Mouse (Mus musculus): Measurements from ENCODE around the gene Hibadh. TPM values are rescaled to one million over a fixed set of nuclear protein-coding genes. Genes with fewer than 3 reads are reported as not detected.

Hibadh gene
- polyA plus RNA-seq, 1 experiment from 2014 or later = 69.5 TPM

DNA sequence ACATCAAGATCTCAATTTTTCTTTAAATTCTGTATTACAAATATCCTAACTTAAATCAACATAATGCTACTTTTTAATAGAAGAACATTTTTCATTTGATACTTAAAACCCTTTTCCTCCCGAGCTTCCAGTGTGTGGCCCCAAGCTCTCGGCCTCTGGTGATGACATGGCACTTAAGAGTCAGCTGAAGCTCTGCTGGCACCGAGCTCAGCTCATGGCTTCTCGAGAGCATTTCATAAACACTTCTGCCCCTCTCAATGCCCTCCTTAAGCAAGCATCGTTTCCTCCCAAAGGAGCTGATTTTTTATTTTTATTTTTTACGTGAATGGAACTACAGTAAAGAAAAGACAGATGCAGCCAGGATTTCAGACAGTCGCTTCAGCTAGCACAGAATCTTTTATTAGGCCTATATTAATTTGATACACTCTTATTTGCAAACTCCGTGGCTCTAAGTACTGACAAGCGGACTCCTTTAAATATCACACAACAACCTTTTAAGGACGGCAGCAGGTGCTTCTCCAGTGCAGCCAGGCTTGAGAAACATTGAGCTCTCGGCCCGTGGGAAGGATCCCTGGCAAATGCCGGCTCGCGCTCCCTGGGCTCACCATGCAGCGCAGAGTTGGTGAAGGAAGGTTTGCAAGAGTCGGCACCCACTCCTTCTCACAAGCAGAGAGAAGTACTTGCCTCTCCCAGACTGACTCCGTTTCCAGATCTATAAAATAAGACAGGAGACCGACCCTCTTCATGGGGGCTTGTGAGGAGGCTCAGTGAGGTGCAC, 108.6 kb downstream of the Hibadh start:
- Histone ChIP-seq H3K36me3 (ENCODE audit: control insufficient read depth, insufficient read depth, low read length) (no peaks in the 10 kb centered on the region), H3K9me3 (ENCODE audit: control insufficient read depth, low read length) (peaks cover under 1% of the 10 kb centered on the region; the same call in 1 of the 2 replicates), H3K4me1 (ENCODE audit: control insufficient read depth, insufficient read depth, low read length) (no peaks in the 10 kb centered on the region), H3K27ac (ENCODE audit: low read depth, low read length) (no peak overlapping the region), H3K4me3 (ENCODE audit: low read length) (no peak overlapping the region), H3K27me3 (ENCODE audit: control insufficient read depth, insufficient read depth, low read length) (no peaks in the 10 kb centered on the region), H3K4me2 (replicated peaks; ENCODE audit: low read depth, low read length) (no peak overlapping the region), H3K9ac (ENCODE audit: low read depth, low read length) (no peak overlapping the region)
- 80% methylated on average over 19 of the region's 19 CpGs for WGBS
- no peak for ATAC-seq (ENCODE audit: low FRiP score, low TSS enrichment)

DNA sequence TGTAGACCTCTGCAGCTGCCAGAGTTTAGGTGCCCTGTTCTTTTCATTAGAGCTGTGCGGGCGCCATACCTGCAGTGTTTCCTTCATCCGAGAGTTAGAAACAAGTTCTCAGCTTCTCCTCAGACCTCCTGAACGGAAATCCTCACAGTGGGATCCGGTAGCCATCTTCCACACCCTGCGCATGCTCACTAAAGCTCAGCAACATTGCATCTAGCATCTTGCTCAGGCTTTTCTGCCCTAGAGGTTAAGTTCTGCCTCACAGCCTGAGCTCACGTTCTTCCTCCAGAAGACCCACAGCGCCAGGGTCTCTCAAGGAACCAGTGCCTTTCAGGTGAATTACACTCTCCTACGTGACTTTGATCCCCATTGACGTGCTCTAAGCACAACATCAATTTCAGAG, 109.3 kb downstream of the Hibadh start:
- H3K4me3 ChIP-seq (ENCODE audit: low read length) = no peak overlapping the region
- H3K9ac ChIP-seq (ENCODE audit: low read depth, low read length) = no peak overlapping the region
- H3K27me3 ChIP-seq (ENCODE audit: control insufficient read depth, insufficient read depth, low read length) = no peaks in the 10 kb centered on the region
- H3K36me3 ChIP-seq (ENCODE audit: control insufficient read depth, insufficient read depth, low read length) = no peaks in the 10 kb centered on the region
- no peak overlapping the region for H3K27ac ChIP-seq (ENCODE audit: low read depth, low read length)
- H3K9me3 ChIP-seq (ENCODE audit: control insufficient read depth, low read length) = no peaks in the 10 kb centered on the region
- 86% methylated on average over 10 of the region's 10 CpGs for WGBS
- no peaks in the 10 kb centered on the region for H3K4me1 ChIP-seq (ENCODE audit: control insufficient read depth, insufficient read depth, low read length)
- H3K4me2 ChIP-seq (replicated peaks; ENCODE audit: low read depth, low read length) = no peak overlapping the region
- no peak for ATAC-seq (ENCODE audit: low FRiP score, low TSS enrichment)

- 67% methylated on average over 2 of the region's 2 CpGs for WGBS
- H3K4me1 ChIP-seq (ENCODE audit: control insufficient read depth, insufficient read depth, low read length) = no peaks in the 10 kb centered on the region
- no peak for ATAC-seq (ENCODE audit: low FRiP score, low TSS enrichment)
- H3K27me3 ChIP-seq (ENCODE audit: control insufficient read depth, insufficient read depth, low read length) = no peaks in the 10 kb centered on the region
- no peak overlapping the region for H3K27ac ChIP-seq (ENCODE audit: low read depth, low read length)
- no peak overlapping the region for H3K4me2 ChIP-seq (replicated peaks; ENCODE audit: low read depth, low read length)
- H3K36me3 ChIP-seq (ENCODE audit: control insufficient read depth, insufficient read depth, low read length) = no peaks in the 10 kb centered on the region
- no peak overlapping the region for H3K9ac ChIP-seq (ENCODE audit: low read depth, low read length)
- H3K4me3 ChIP-seq (ENCODE audit: low read length) = no peak overlapping the region
- H3K9me3 ChIP-seq (ENCODE audit: control insufficient read depth, low read length) = no peaks in the 10 kb centered on the region
These were observed 116.0 kb downstream of the Hibadh start for GRCm38 (mm10) chr6:52524226-52524625.

DNA sequence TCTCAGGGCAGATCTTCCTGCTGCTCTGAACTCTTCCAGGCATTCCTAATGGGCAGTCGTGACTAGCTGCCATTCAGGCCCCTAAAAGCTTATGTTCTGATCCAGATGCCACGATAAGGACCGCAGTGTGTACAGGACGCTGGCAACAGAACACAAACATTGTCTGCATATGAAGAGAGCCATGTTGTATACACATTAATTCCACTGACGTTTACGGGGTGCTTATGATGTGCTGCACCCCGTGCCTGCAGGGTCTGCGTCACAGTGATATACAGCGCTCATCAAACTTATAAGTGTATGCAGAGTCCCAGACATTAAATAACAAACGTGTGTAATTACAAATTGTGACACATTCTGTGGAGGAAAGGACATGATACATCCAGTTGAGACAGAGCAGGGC, 121.5 kb downstream of the Hibadh start:
- H3K36me3 ChIP-seq (ENCODE audit: control insufficient read depth, insufficient read depth, low read length) = no peaks in the 10 kb centered on the region
- H3K9me3 ChIP-seq (ENCODE audit: control insufficient read depth, low read length) = no peaks in the 10 kb centered on the region
- WGBS = 82% methylated on average over 10 of the region's 10 CpGs
- no peak overlapping the region for H3K4me2 ChIP-seq (replicated peaks; ENCODE audit: low read depth, low read length)
- no peak for ATAC-seq (ENCODE audit: low FRiP score, low TSS enrichment)
- H3K9ac ChIP-seq (ENCODE audit: low read depth, low read length) = no peak overlapping the region
- no peaks in the 10 kb centered on the region for H3K4me1 ChIP-seq (ENCODE audit: control insufficient read depth, insufficient read depth, low read length)
- no peak overlapping the region for H3K4me3 ChIP-seq (ENCODE audit: low read length)
- H3K27ac ChIP-seq (ENCODE audit: low read depth, low read length) = no peak overlapping the region
- no peaks in the 10 kb centered on the region for H3K27me3 ChIP-seq (ENCODE audit: control insufficient read depth, insufficient read depth, low read length)

DNA sequence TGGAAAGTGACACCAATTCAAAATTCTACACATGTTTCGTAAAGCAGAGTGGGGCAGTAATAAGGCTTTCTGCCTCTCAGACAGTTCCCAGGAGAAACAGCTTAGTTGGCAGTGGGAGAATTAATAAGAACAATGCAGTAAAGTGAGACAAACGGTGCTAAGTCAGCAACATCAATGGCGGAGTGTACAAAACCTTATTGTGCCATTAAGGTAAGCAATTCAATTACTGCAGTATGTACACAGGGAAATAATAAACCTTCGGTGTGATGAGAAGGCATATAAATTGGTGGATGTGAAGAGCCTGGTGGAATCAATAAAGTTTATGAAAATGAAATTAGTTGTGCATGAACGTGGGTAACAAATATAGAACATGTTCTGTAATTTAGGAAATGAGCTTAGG, 122.9 kb downstream of the Hibadh start:
- Histone ChIP-seq H3K9ac (ENCODE audit: low read depth, low read length) (no peak overlapping the region), H3K4me1 (ENCODE audit: control insufficient read depth, insufficient read depth, low read length) (0 out of 2 replicates have a peak, but pooled peaks cover 4% of the 10 kb centered on the region), H3K36me3 (ENCODE audit: control insufficient read depth, insufficient read depth, low read length) (no peaks in the 10 kb centered on the region), H3K9me3 (ENCODE audit: control insufficient read depth, low read length) (no peaks in the 10 kb centered on the region), H3K4me3 (ENCODE audit: low read length) (no peak overlapping the region), H3K4me2 (replicated peaks; ENCODE audit: low read depth, low read length) (no peak overlapping the region), H3K27me3 (ENCODE audit: control insufficient read depth, insufficient read depth, low read length) (no peaks in the 10 kb centered on the region), H3K27ac (ENCODE audit: low read depth, low read length) (no peak overlapping the region)
- WGBS = 87% methylated on average over 5 of the region's 5 CpGs
- ATAC-seq (ENCODE audit: low FRiP score, low TSS enrichment) = no peak

- Histone ChIP-seq H3K9ac (ENCODE audit: low read depth, low read length) (no peak overlapping the region), H3K27me3 (ENCODE audit: control insufficient read depth, insufficient read depth, low read length) (no peaks in the 10 kb centered on the region), H3K27ac (ENCODE audit: low read depth, low read length) (no peak overlapping the region), H3K9me3 (ENCODE audit: control insufficient read depth, low read length) (no peaks in the 10 kb centered on the region), H3K4me2 (replicated peaks; ENCODE audit: low read depth, low read length) (no peak overlapping the region), H3K36me3 (ENCODE audit: control insufficient read depth, insufficient read depth, low read length) (no peaks in the 10 kb centered on the region), H3K4me1 (ENCODE audit: control insufficient read depth, insufficient read depth, low read length) (0 out of 2 replicates have a peak, but pooled peaks cover 4% of the 10 kb centered on the region), H3K4me3 (ENCODE audit: low read length) (no peak overlapping the region)
- ATAC-seq (ENCODE audit: low FRiP score, low TSS enrichment) = no peak
- WGBS = 14% methylated on average over 4 of the region's 4 CpGs
These were observed 126.2 kb downstream of the Hibadh start for GRCm38 (mm10) chr6:52513876-52514405.

DNA sequence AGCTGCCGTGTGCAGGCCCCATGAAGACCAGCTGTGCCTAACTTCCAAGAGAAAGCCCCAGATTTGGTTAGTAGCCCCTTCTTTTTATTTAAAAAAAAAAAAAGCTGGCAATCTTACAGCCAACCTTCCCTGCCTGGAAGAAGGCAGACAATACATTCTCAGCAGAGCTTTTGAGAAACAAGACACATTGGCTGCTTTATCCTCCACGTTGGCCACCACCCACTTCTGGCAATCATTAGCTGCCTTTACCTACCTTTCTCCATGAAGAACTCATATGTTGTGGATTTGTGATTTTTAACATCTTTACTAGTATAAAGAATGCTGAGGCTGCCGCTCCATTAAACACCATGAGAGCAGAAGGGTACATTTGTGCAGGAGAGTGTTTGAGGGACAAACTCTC, 131.4 kb downstream of the Hibadh start:
- Histone ChIP-seq H3K9me3 (ENCODE audit: control insufficient read depth, low read length) (no peaks in the 10 kb centered on the region), H3K4me1 (ENCODE audit: control insufficient read depth, insufficient read depth, low read length) (0 out of 2 replicates have a peak, but pooled peaks cover 4% of the 10 kb centered on the region), H3K9ac (ENCODE audit: low read depth, low read length) (no peak overlapping the region), H3K36me3 (ENCODE audit: control insufficient read depth, insufficient read depth, low read length) (no peaks in the 10 kb centered on the region), H3K4me2 (replicated peaks; ENCODE audit: low read depth, low read length) (no peak overlapping the region), H3K27me3 (ENCODE audit: control insufficient read depth, insufficient read depth, low read length) (no peaks in the 10 kb centered on the region), H3K4me3 (ENCODE audit: low read length) (no peak overlapping the region), H3K27ac (ENCODE audit: low read depth, low read length) (no peak overlapping the region)
- no peak for ATAC-seq (ENCODE audit: low FRiP score, low TSS enrichment)
- WGBS = 92% methylated on average over 3 of the region's 3 CpGs

DNA sequence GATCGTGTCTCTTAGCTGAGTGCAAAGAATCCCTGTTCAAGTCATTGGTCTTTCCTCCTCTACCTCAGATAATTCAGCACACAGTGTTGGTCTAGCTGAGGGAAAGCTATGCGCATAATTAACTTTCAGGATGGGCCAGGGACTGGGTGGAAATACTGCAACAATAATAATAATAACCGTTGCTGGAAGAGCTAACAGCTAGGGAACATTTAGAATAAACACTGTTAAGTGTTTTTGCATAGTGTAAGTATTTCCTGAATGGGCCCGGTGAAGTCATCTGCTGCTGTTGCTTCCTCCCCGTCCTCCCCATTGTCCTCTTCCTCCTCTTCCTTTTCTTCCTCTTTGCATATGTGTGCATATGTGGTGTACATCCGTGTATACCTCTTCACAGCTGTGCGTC, 132.2 kb downstream of the Hibadh start:
- Histone ChIP-seq H3K27me3 (ENCODE audit: control insufficient read depth, insufficient read depth, low read length) (no peaks in the 10 kb centered on the region), H3K4me3 (ENCODE audit: low read length) (no peak overlapping the region), H3K9me3 (ENCODE audit: control insufficient read depth, low read length) (no peaks in the 10 kb centered on the region), H3K4me2 (replicated peaks; ENCODE audit: low read depth, low read length) (no peak overlapping the region), H3K9ac (ENCODE audit: low read depth, low read length) (no peak overlapping the region), H3K4me1 (ENCODE audit: control insufficient read depth, insufficient read depth, low read length) (no peaks in the 10 kb centered on the region), H3K36me3 (ENCODE audit: control insufficient read depth, insufficient read depth, low read length) (no peaks in the 10 kb centered on the region), H3K27ac (ENCODE audit: low read depth, low read length) (no peak overlapping the region)
- WGBS = 83% methylated on average over 7 of the region's 7 CpGs
- ATAC-seq (ENCODE audit: low FRiP score, low TSS enrichment) = no peak

DNA sequence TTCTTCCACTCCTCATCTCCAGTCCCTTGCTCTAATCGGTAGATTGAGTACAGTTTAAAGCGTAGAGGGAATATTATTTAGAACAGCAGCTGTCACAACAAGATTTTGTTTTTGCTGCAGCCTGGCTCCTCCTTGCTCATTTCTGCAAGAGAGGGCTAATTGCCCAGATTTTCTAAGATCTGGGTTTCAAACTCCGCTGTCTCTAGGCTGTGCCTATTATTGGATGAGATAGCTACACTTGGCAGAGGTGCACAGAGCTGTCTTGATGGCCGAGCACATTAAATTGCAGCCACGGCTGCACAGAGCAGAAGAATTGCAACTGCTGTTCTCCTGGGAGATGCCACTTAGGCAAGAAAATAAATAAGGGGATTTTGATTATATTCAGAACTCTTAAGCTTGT, 133.0 kb downstream of the Hibadh start:
- Histone ChIP-seq H3K36me3 (ENCODE audit: control insufficient read depth, insufficient read depth, low read length) (no peaks in the 10 kb centered on the region), H3K4me3 (ENCODE audit: low read length) (no peak overlapping the region), H3K9ac (ENCODE audit: low read depth, low read length) (no peak overlapping the region), H3K9me3 (ENCODE audit: control insufficient read depth, low read length) (no peaks in the 10 kb centered on the region), H3K4me1 (ENCODE audit: control insufficient read depth, insufficient read depth, low read length) (no peaks in the 10 kb centered on the region), H3K27me3 (ENCODE audit: control insufficient read depth, insufficient read depth, low read length) (no peaks in the 10 kb centered on the region), H3K4me2 (replicated peaks; ENCODE audit: low read depth, low read length) (no peak overlapping the region), H3K27ac (ENCODE audit: low read depth, low read length) (no peak overlapping the region)
- no peak for ATAC-seq (ENCODE audit: low FRiP score, low TSS enrichment)
- 69% methylated on average over 5 of the region's 5 CpGs for WGBS

Measured in kidney, embryonic 14.5 days (tissue).